Mouse (Mus musculus) C2C12 (cell line): ENCODE measurements around the gene Ldlrap1.

Experiments
- CEBPB ChIP-seq: IDR thresholded peaks from one replicate; pipeline ENCODE4 v1.6.1; 2011; ENCODE audit warnings: low read depth, mild to moderate bottlenecking, control low read depth, moderate library complexity
- CTCF ChIP-seq: IDR thresholded peaks from one replicate; pipeline ENCODE4 v1.5.1; 2011; ENCODE audit not compliant: control insufficient read depth, insufficient read depth, insufficient read length
- FOSL1 ChIP-seq: IDR thresholded peaks from one replicate; pipeline ENCODE4 v1.8.0; 2011; ENCODE audit warnings: mild to moderate bottlenecking, low read length; ENCODE audit not compliant: poor library complexity, insufficient read depth, severe bottlenecking
- MAX ChIP-seq: IDR thresholded peaks from one replicate; pipeline ENCODE4 v1.6.1; 2011; ENCODE audit warnings: mild to moderate bottlenecking, control low read depth
- MYOD1 ChIP-seq: IDR thresholded peaks from one replicate; pipeline ENCODE4 v1.6.1; 2011; ENCODE audit warnings: low read depth; ENCODE audit not compliant: control insufficient read depth, insufficient read length
- USF1 ChIP-seq: IDR thresholded peaks from one replicate; pipeline ENCODE4 v1.6.1; 2011; ENCODE audit warnings: low read depth, mild to moderate bottlenecking, control low read depth, moderate library complexity

DNA sequence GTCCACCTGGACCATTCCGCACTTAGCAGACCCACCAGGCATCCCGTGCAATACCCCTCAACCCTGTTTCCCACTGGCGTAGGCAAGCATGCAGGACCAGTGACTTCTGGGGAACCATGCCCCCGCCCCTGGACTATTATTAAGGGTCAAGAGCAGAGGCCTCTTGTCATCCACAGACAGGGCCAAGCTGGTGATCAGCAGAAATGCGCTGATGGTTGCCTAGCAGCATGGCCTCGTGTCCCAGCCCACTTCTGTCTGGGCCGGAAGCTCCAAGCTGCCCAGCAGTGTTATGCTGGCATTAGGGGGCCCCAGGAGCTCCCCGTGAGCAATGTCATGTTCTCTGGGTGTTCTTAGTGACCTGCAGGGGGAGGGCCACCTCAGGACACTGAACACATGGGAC lies 25.9 kb downstream of the Ldlrap1 start:
- TF ChIP-seq MYOD1 (no peak), CTCF (no peak), USF1 (no peak), MAX (no peak), FOSL1 (no peak), CEBPB (no peak)
